Mouse (Mus musculus): ENCODE results near the gene Sipa1l2. TPM values are rescaled to one million over a fixed set of nuclear protein-coding genes. Genes with fewer than 3 reads are reported as not detected.
"Not testable (repeated sequence)": the region's sequence is repeated elsewhere in the genome, so short reads cannot be mapped to it uniquely, and the experiment has no call there.

Sipa1l2 gene
- polyA plus RNA-seq, 1 experiment from 2014 or later = 7.6 TPM

DNA sequence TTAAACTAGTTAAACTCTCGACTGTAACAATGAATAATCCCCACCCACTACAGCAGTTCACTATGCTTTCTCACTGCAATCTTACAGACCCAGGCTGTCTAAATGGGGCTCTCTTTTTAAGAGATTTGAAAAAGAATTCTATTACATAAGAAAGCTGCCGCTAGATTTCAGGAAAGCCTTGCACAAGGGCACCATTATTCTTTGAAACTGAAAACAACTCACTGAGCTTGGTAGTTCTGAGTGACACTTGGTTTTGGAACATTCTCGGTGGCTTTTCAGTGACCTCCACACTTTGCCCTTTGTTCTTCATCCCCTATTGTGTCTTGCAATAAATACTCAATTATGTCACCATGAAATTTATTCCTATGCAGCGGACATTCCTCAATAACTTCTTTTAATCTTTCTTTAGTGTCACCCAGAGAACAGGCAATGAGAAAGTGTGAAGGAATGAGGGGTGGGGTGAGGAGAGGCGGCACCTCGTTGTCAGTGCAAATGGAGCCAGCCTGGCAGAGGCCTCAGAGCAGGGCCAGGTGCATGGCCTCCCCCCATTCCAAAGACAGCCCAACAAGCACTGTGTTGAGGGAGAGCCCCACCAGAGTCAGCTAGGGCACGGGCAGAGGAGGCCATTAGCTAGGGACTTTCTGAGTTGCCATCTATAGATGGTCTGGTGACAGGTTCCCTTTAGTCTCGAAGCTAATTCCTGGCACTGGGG, 140.5 kb downstream of the Sipa1l2 start:
- no peaks in the 10 kb centered on the region for H3K9me3 ChIP-seq
- H3K4me2 ChIP-seq (replicated peaks) = no peak overlapping the region
- no peak overlapping the region for H3K9ac ChIP-seq
- no peak overlapping the region for H3K27ac ChIP-seq
- no peak for ATAC-seq
- H3K4me1 ChIP-seq (replicated peaks) = 0 out of 2 replicates have a peak, but pooled peaks cover 4% of the 10 kb centered on the region
- H3K27me3 ChIP-seq (replicated peaks) = no peaks in the 10 kb centered on the region
- 0 out of 2 replicates have a peak, but pooled peaks cover 2% of the 10 kb centered on the region for H3K36me3 ChIP-seq
- H3K4me3 ChIP-seq (replicated peaks) = no peak overlapping the region
- WGBS = 76% methylated on average over 8 of the region's 8 CpGs

- no peak overlapping the region for H3K4me3 ChIP-seq (replicated peaks)
- no peaks in the 10 kb centered on the region for H3K9me3 ChIP-seq
- WGBS = 63% methylated on average over 10 of the region's 10 CpGs
- H3K27ac ChIP-seq = no peak overlapping the region
- H3K4me1 ChIP-seq (replicated peaks) = 0 out of 2 replicates have a peak, but pooled peaks cover 3% of the 10 kb centered on the region
- no peak overlapping the region for H3K4me2 ChIP-seq (replicated peaks)
- H3K9ac ChIP-seq = no peak overlapping the region
- H3K27me3 ChIP-seq (replicated peaks) = no peaks in the 10 kb centered on the region
- H3K36me3 ChIP-seq = peaks cover 5% of the 10 kb centered on the region
- no peak for ATAC-seq
These were observed 145.7 kb downstream of the Sipa1l2 start for GRCm38 (mm10) chr8:125423861-125424260.

GRCm38 (mm10) chr8:125419202-125419830, 150.3 kb downstream of the Sipa1l2 start:
- Histone ChIP-seq H3K4me2 (replicated peaks) (no peak overlapping the region), H3K36me3 (peaks cover 5% of the 10 kb centered on the region), H3K27me3 (replicated peaks) (no peaks in the 10 kb centered on the region), H3K9me3 (no peaks in the 10 kb centered on the region), H3K9ac (no peak overlapping the region), H3K27ac (no peak overlapping the region), H3K4me1 (replicated peaks) (no peaks in the 10 kb centered on the region), H3K4me3 (replicated peaks) (no peak overlapping the region)
- WGBS = 88% methylated on average over 14 of the region's 14 CpGs
- ATAC-seq = no peak

- H3K27me3 ChIP-seq (replicated peaks) = no peaks in the 10 kb centered on the region
- H3K27ac ChIP-seq = no peak overlapping the region
- no peak overlapping the region for H3K4me2 ChIP-seq (replicated peaks)
- H3K36me3 ChIP-seq = peaks cover 5% of the 10 kb centered on the region; the same call in 1 of the 2 replicates
- no peak for ATAC-seq
- 66% methylated on average over 6 of the region's 6 CpGs for WGBS
- no peaks in the 10 kb centered on the region for H3K9me3 ChIP-seq
- H3K9ac ChIP-seq = no peak overlapping the region
- H3K4me3 ChIP-seq (replicated peaks) = no peak overlapping the region
- H3K4me1 ChIP-seq (replicated peaks) = 0 out of 2 replicates have a peak, but pooled peaks cover 7% of the 10 kb centered on the region
These were observed 153.5 kb downstream of the Sipa1l2 start for GRCm38 (mm10) chr8:125416146-125416545.

DNA sequence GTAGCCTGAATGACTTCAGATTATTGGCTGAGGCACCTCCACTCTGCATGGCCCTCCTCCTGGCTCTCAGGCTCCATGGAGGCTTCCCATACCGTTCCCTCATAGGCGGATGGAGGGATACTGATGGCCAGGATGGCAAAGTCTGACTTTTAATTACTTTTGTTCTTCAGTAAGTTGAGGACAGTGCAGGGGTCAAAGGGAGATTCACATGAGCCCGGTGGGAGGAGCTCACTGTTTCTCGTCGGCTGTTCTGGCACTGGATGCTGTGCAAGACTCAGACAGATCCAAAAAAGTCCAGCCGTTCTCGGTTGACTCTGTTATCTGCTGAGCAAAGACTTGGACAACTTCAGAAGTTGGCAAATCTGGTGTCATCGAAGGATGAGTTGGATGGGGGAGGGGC, 155.0 kb downstream of the Sipa1l2 start:
- no peak overlapping the region for H3K27ac ChIP-seq
- H3K27me3 ChIP-seq (replicated peaks) = no peaks in the 10 kb centered on the region
- H3K4me2 ChIP-seq (replicated peaks) = no peak overlapping the region
- H3K9me3 ChIP-seq = no peaks in the 10 kb centered on the region
- no peak overlapping the region for H3K4me3 ChIP-seq (replicated peaks)
- H3K4me1 ChIP-seq (replicated peaks) = 0 out of 2 replicates have a peak, but pooled peaks cover 7% of the 10 kb centered on the region
- 0 out of 2 replicates have a peak, but pooled peaks cover 1% of the 10 kb centered on the region for H3K36me3 ChIP-seq
- 77% methylated on average over 8 of the region's 8 CpGs for WGBS
- ATAC-seq = no peak
- H3K9ac ChIP-seq = no peak overlapping the region

- Histone ChIP-seq H3K9me3 (no peaks in the 10 kb centered on the region), H3K27me3 (replicated peaks) (no peaks in the 10 kb centered on the region), H3K4me2 (replicated peaks) (peak overlapping the region; percentile 26; the same call in 1 of the 2 replicates), H3K4me3 (replicated peaks) (no peak overlapping the region), H3K4me1 (replicated peaks) (0 out of 2 replicates have a peak, but pooled peaks cover 7% of the 10 kb centered on the region), H3K9ac (no peak overlapping the region), H3K27ac (no peak overlapping the region), H3K36me3 (no peaks in the 10 kb centered on the region)
- ATAC-seq = no peak
- WGBS = 21% methylated on average over 13 of the region's 13 CpGs
These were observed 156.4 kb downstream of the Sipa1l2 start for GRCm38 (mm10) chr8:125413001-125413909.

GRCm38 (mm10) chr8:125410646-125411045, 159.0 kb downstream of the Sipa1l2 start:
- Histone ChIP-seq H3K9ac (no peak overlapping the region), H3K4me2 (replicated peaks) (no peak overlapping the region), H3K27me3 (replicated peaks) (no peaks in the 10 kb centered on the region), H3K36me3 (no peaks in the 10 kb centered on the region), H3K9me3 (no peaks in the 10 kb centered on the region), H3K4me1 (replicated peaks) (0 out of 2 replicates have a peak, but pooled peaks cover 7% of the 10 kb centered on the region), H3K27ac (no peak overlapping the region), H3K4me3 (replicated peaks) (no peak overlapping the region)
- no peak for ATAC-seq
- 44% methylated on average over 5 of the region's 5 CpGs for WGBS

DNA sequence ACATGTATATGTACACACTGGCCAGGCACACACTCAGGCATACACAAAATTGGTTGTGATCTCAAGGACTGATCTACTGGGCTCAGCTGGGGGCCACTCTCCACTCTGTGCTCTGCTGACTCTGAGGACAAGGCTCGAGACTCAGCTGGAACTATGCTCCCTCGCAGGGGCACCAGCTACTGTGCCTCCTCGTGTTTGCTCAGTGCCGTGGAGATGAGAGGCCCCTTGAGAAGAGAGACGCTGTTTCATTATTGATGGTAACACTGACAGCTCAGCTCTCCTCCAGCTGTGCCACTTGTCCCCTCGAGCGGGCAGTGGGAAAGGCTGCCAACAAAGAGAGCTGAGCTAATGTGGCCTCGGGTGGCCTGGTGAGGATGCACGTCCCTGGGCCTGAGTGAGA, 161.9 kb downstream of the Sipa1l2 start:
- H3K36me3 ChIP-seq = no peaks in the 10 kb centered on the region
- 48% methylated on average over 9 of the region's 9 CpGs for WGBS
- no peaks in the 10 kb centered on the region for H3K4me1 ChIP-seq (replicated peaks)
- H3K27ac ChIP-seq = no peak overlapping the region
- no peak overlapping the region for H3K4me2 ChIP-seq (replicated peaks)
- H3K4me3 ChIP-seq (replicated peaks) = no peak overlapping the region
- H3K27me3 ChIP-seq (replicated peaks) = no peaks in the 10 kb centered on the region
- no peak for ATAC-seq
- no peaks in the 10 kb centered on the region for H3K9me3 ChIP-seq
- no peak overlapping the region for H3K9ac ChIP-seq

DNA sequence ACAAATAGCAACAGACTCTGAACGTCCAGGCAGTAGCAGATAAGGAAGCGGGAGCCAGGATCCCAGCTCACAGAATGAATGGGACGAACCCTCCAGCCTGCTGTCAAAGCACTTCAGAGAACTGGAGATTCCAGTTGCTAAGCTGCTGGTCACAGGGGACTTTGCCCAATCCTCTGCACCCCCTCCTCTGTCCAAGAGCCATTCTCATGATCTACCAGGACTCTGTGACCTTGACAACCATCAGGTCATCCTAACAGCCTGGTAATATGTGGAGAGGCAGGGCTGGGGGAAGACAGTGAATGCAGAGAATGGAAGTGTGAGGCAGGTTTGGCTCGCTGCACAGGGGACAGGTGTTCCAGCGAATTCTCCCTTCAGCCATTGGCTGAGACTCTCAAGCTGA, 163.2 kb downstream of the Sipa1l2 start:
- Histone ChIP-seq H3K9ac (no peak overlapping the region), H3K27ac (no peak overlapping the region), H3K27me3 (replicated peaks) (no peaks in the 10 kb centered on the region), H3K9me3 (no peaks in the 10 kb centered on the region), H3K4me3 (replicated peaks) (no peak overlapping the region), H3K36me3 (no peaks in the 10 kb centered on the region), H3K4me2 (replicated peaks) (no peak overlapping the region), H3K4me1 (replicated peaks) (no peaks in the 10 kb centered on the region)
- peak; percentile 35; the same call in 1 of the 2 replicates for ATAC-seq
- 66% methylated on average over 5 of the region's 5 CpGs for WGBS

DNA sequence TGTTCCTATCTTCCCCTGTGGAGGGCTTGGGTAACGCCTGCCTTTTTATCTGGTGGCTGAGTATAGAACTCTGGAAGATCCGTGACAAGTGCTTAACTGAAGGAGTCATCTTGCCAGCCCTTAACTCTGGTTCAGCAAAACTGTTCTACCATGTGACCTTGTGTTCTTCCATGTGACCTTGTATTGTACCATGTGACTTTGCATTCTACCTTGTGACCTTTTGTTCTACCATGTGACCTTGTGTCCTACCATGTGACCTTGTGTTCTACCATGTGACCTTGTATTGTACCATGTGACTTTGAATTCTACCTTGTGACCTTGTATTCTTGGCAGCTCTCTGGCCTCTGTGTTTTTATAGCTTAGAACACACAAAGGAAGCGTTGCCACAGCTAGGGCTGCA, 168.3 kb downstream of the Sipa1l2 start:
- WGBS = 79% methylated on average over 3 of the region's 3 CpGs
- H3K36me3 ChIP-seq = no peaks in the 10 kb centered on the region
- H3K27me3 ChIP-seq (replicated peaks) = no peaks in the 10 kb centered on the region
- H3K4me3 ChIP-seq (replicated peaks) = no peak overlapping the region
- H3K4me1 ChIP-seq (replicated peaks) = no peaks in the 10 kb centered on the region
- no peak overlapping the region for H3K27ac ChIP-seq
- H3K9me3 ChIP-seq = no peaks in the 10 kb centered on the region
- H3K9ac ChIP-seq = no peak overlapping the region
- H3K4me2 ChIP-seq (replicated peaks) = no peak overlapping the region
- ATAC-seq = no peak

GRCm38 (mm10) chr8:125397981-125398380, 171.6 kb downstream of the Sipa1l2 start:
- WGBS = 47% methylated on average over 14 of the region's 14 CpGs
- Histone ChIP-seq H3K36me3 (no peaks in the 10 kb centered on the region), H3K9me3 (no peaks in the 10 kb centered on the region), H3K9ac (no peak overlapping the region), H3K4me2 (replicated peaks) (no peak overlapping the region), H3K27ac (no peak overlapping the region), H3K4me3 (replicated peaks) (no peak overlapping the region), H3K4me1 (replicated peaks) (no peaks in the 10 kb centered on the region), H3K27me3 (replicated peaks) (no peaks in the 10 kb centered on the region)
- no peak for ATAC-seq

DNA sequence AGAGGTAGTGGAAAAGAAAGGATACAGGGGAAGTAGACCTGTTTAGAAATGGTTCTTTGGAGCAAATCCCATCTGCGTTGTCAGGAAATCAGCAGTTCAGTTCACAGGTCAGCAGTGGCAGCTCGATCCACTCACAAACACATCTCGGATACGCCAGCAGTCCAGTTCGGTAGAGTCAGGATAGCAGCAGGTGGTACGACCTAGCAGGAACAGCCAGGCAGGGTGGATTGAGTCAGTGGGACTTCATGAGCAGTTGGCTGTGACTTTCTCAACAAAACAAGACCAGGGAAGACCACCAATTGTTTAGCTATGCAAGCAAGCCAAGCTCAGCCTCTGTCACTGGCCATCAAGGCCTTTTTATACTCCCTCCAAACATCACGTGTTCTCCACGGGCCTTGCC, 173.9 kb downstream of the Sipa1l2 start:
- not testable (repeated sequence) for H3K36me3 ChIP-seq; H3K9ac ChIP-seq; H3K27ac ChIP-seq; H3K4me2 ChIP-seq (replicated peaks); H3K9me3 ChIP-seq; H3K4me1 ChIP-seq (replicated peaks); H3K27me3 ChIP-seq (replicated peaks); H3K4me3 ChIP-seq (replicated peaks); ATAC-seq
- WGBS = 86% methylated on average over 8 of the region's 8 CpGs
